Mouse (Mus musculus): ENCODE results near the gene C1ql1.

C1ql1 gene

GRCm38 (mm10) chr11:102958870-102959269, 12.4 kb upstream of the C1ql1 start:
- DNase-seq (ENCODE audit: inconsistent age in 2 of 2, low spot score in 1 of 2): no peak

GRCm38 (mm10) chr11:102958431-102958830, 11.9 kb upstream of the C1ql1 start:
- no peak for DNase-seq (ENCODE audit: inconsistent age in 2 of 2, low spot score in 1 of 2)

GRCm38 (mm10) chr11:102957692-102958091, 11.2 kb upstream of the C1ql1 start:
- DNase-seq (ENCODE audit: inconsistent age in 2 of 2, low spot score in 1 of 2): no peak

- DNase-seq (ENCODE audit: inconsistent age in 2 of 2, low spot score in 1 of 2): no peak
Observed at GRCm38 (mm10) chr11:102956962-102957614, 10.6 kb upstream of the C1ql1 start.

- no peak for DNase-seq (ENCODE audit: inconsistent age in 2 of 2, low spot score in 1 of 2)
Observed at GRCm38 (mm10) chr11:102952922-102953321, 6.4 kb upstream of the C1ql1 start.

GRCm38 (mm10) chr11:102948043-102948961, 1.8 kb upstream of the C1ql1 start:
- peak; percentile 43 to 80 for DNase-seq (ENCODE audit: inconsistent age in 2 of 2, low spot score in 1 of 2)

GRCm38 (mm10) chr11:102946992-102947343, 480 bp upstream of the C1ql1 start:
- DNase-seq (ENCODE audit: inconsistent age in 2 of 2, low spot score in 1 of 2): no peak

GRCm38 (mm10) chr11:102945306-102946264, 903 bp downstream of the C1ql1 start:
- peak; percentile 19 to 46 for DNase-seq (ENCODE audit: inconsistent age in 2 of 2, low spot score in 1 of 2)

- DNase-seq (ENCODE audit: inconsistent age in 2 of 2, low spot score in 1 of 2): no peak
Observed at GRCm38 (mm10) chr11:102941236-102941635, 5.3 kb downstream of the C1ql1 start.

- DNase-seq (ENCODE audit: inconsistent age in 2 of 2, low spot score in 1 of 2): no peak
Observed at GRCm38 (mm10) chr11:102939024-102939675, 7.3 kb downstream of the C1ql1 start.

GRCm38 (mm10) chr11:102937529-102938182, 8.8 kb downstream of the C1ql1 start:
- DNase-seq (ENCODE audit: inconsistent age in 2 of 2, low spot score in 1 of 2): peak; percentile 26 to 53

- DNase-seq (ENCODE audit: inconsistent age in 2 of 2, low spot score in 1 of 2): no peak
Observed at GRCm38 (mm10) chr11:102936272-102936671, 10.2 kb downstream of the C1ql1 start.

GRCm38 (mm10) chr11:102930672-102931071, 15.8 kb downstream of the C1ql1 start:
- no peak for DNase-seq (ENCODE audit: inconsistent age in 2 of 2, low spot score in 1 of 2)

GRCm38 (mm10) chr11:102925351-102925717, 21.2 kb downstream of the C1ql1 start:
- no peak for DNase-seq (ENCODE audit: inconsistent age in 2 of 2, low spot score in 1 of 2)

- DNase-seq (ENCODE audit: inconsistent age in 2 of 2, low spot score in 1 of 2): peak; percentile 93 to 97
Observed at GRCm38 (mm10) chr11:102924557-102925350, 21.7 kb downstream of the C1ql1 start, which contains the start of gene Kif18b. Gene Kif18b (minus strand): TSS chr11:102925124.

- DNase-seq (ENCODE audit: inconsistent age in 2 of 2, low spot score in 1 of 2): peak in 1 of 2 experiments; percentile 51
Observed at GRCm38 (mm10) chr11:102921491-102921890, 25.0 kb downstream of the C1ql1 start.

GRCm38 (mm10) chr11:102918077-102918476, 28.4 kb downstream of the C1ql1 start:
- DNase-seq (ENCODE audit: inconsistent age in 2 of 2, low spot score in 1 of 2): no peak

GRCm38 (mm10) chr11:102915380-102915779, 31.1 kb downstream of the C1ql1 start:
- no peak for DNase-seq (ENCODE audit: inconsistent age in 2 of 2, low spot score in 1 of 2)

GRCm38 (mm10) chr11:102911376-102911775, 35.1 kb downstream of the C1ql1 start:
- DNase-seq (ENCODE audit: inconsistent age in 2 of 2, low spot score in 1 of 2): no peak
